Comparison of ENCODE assay signal across 16 mouse cellular contexts in genomic region chr19:26892861-26893260, GRCm38 (mm10). TPM values are rescaled to one million over a fixed set of nuclear protein-coding genes. Genes with fewer than 3 reads are reported as not detected.
DNase-seq lines count a peak whose midpoint lies in the region; ATAC-seq and TF ChIP-seq lines count a peak whose summit lies in the region.
"Had no signal": no experiment of that assay in that cellular context is flagged by ENCODE, and none has a peak within 500 bp of the region (broad histone marks: within the 10 kb centered on the region; RNA-seq: fewer than 3 reads in every experiment).

No protein-coding gene starts in this region.

- intact Hi-C loops in left cerebral cortex, adult 2 months (cut with DNase I), result loop anchor here (5.0 kb wide), 2 partner anchors 229 to 524 kb away; no protein-coding TSS in a partner anchor
- intact Hi-C loops in left cerebral cortex, postnatal 10 days (cut with DNase I), result loop anchor here (10.0 kb wide), 1 partner anchor 532 kb away; the partner anchor contains the start of gene Pum3

- WGBS in forebrain, postnatal 0 days, result 80% methylated on average over 5 of the region's 5 CpGs
- WGBS in forebrain, embryonic 10.5 days, result 78% methylated on average over 5 of the region's 5 CpGs
- WGBS in forebrain, embryonic 12.5 days, result 77% methylated on average over 5 of the region's 5 CpGs

- no peak overlapping the region for H3K9ac ChIP-seq in forebrain, postnatal 0 days
- H3K9ac ChIP-seq in forebrain, embryonic 12.5 days, result no peak overlapping the region
- H3K9ac ChIP-seq: intestine, embryonic 15.5 days; limb, embryonic 15.5 days had no signal

- no peak for DNase-seq in forebrain, postnatal 0 days
- DNase-seq in forebrain, embryonic 10.5 days (ENCODE audit: extremely low spot score, low spot score), result no peak
- DNase-seq in left cerebral cortex, adult 2 months (ENCODE audit: extremely low spot score in 1 of 2, low spot score in 2 of 2), result peak in 1 of 2 experiments; percentile 23
- DNase-seq in left cerebral cortex, postnatal 10 days (ENCODE audit: extremely low spot score in 1 of 2, low spot score in 2 of 2), result no peak
- DNase-seq in Muller cell, postnatal 12 days (ENCODE audit: inconsistent ontology term), result peak; percentile 67
- DNase-seq in gonadal fat pad, adult 2 months (ENCODE audit: low read depth), result peak; percentile 99
- no peak for DNase-seq in layer of hippocampus, postnatal 10 days (ENCODE audit: low spot score in 2 of 2)
- DNase-seq: gastrocnemius, postnatal 36 days; thymus, adult 2 months had no signal

- H3K9me3 ChIP-seq in forebrain, postnatal 0 days (ENCODE audit: low read length), result no peaks in the 10 kb centered on the region
- H3K9me3 ChIP-seq in forebrain, embryonic 10.5 days, result no peaks in the 10 kb centered on the region
- no peaks in the 10 kb centered on the region for H3K9me3 ChIP-seq in forebrain, embryonic 12.5 days
- H3K9me3 ChIP-seq: intestine, embryonic 15.5 days; limb, embryonic 15.5 days had no signal

- H3K27ac ChIP-seq in forebrain, postnatal 0 days (ENCODE audit: low read depth, low read length), result no peak overlapping the region
- no peak overlapping the region for H3K27ac ChIP-seq in forebrain, embryonic 10.5 days
- H3K27ac ChIP-seq in left cerebral cortex, adult 2 months, result no peak overlapping the region
- H3K27ac ChIP-seq in forebrain, embryonic 12.5 days, result no peak overlapping the region
- H3K27ac ChIP-seq: intestine, embryonic 15.5 days; limb, embryonic 15.5 days; macrophage had no signal

- no peak overlapping the region for H3K4me2 ChIP-seq in forebrain, postnatal 0 days (ENCODE audit: low read depth)
- H3K4me2 ChIP-seq in forebrain, embryonic 12.5 days, result no peak overlapping the region
- H3K4me2 ChIP-seq: intestine, embryonic 15.5 days; limb, embryonic 15.5 days had no signal

- H3K4me3 ChIP-seq in forebrain, postnatal 0 days (ENCODE audit: low read depth, low read length), result no peak overlapping the region
- no peak overlapping the region for H3K4me3 ChIP-seq in forebrain, embryonic 10.5 days
- no peak overlapping the region for H3K4me3 ChIP-seq in left cerebral cortex, adult 2 months
- H3K4me3 ChIP-seq in forebrain, embryonic 12.5 days (replicated peaks), result no peak overlapping the region
- H3K4me3 ChIP-seq: intestine, embryonic 15.5 days; limb, embryonic 15.5 days had no signal

- H3K4me1 ChIP-seq in forebrain, postnatal 0 days (ENCODE audit: insufficient read depth), result no peaks in the 10 kb centered on the region
- no peaks in the 10 kb centered on the region for H3K4me1 ChIP-seq in forebrain, embryonic 10.5 days
- no peaks in the 10 kb centered on the region for H3K4me1 ChIP-seq in forebrain, embryonic 12.5 days
- H3K4me1 ChIP-seq: intestine, embryonic 15.5 days had no signal

- H3K27me3 ChIP-seq in forebrain, postnatal 0 days (ENCODE audit: insufficient read depth, low read length), result no peaks in the 10 kb centered on the region
- no peaks in the 10 kb centered on the region for H3K27me3 ChIP-seq in forebrain, embryonic 10.5 days (ENCODE audit: poor library complexity, severe bottlenecking)
- H3K27me3 ChIP-seq in forebrain, embryonic 12.5 days, result no peaks in the 10 kb centered on the region
- H3K27me3 ChIP-seq: intestine, embryonic 15.5 days; limb, embryonic 15.5 days had no signal

- no peak for ATAC-seq in forebrain, postnatal 0 days
- ATAC-seq in forebrain, embryonic 12.5 days (ENCODE audit: low FRiP score), result no peak
- ATAC-seq: intestine, embryonic 15.5 days had no signal

- H3K36me3 ChIP-seq in forebrain, postnatal 0 days (ENCODE audit: insufficient read depth), result no peaks in the 10 kb centered on the region
- no peaks in the 10 kb centered on the region for H3K36me3 ChIP-seq in forebrain, embryonic 10.5 days (replicated peaks)
- no peaks in the 10 kb centered on the region for H3K36me3 ChIP-seq in forebrain, embryonic 12.5 days (replicated peaks)
- H3K36me3 ChIP-seq: intestine, embryonic 15.5 days; limb, embryonic 15.5 days had no signal

- TF ChIP-seq CTCF in forebrain, postnatal 0 days (IDR thresholded peaks at IDR 0.05; ENCODE audit: low read depth), result peak; percentile 21; the same call in 1 of the 2 replicates
- TF ChIP-seq CTCF in left cerebral cortex, adult 2 months (IDR thresholded peaks at IDR 0.05), result peak; percentile 39

RNA-seq across cellular contexts. Expression of gene Gm815, which starts 7.2 kb away (rescaled TPM):
- total RNA-seq in forebrain, postnatal 0 days (2014; rRNA removed), result not detected in 2 replicates
- not detected in 2 replicates for polyA plus RNA-seq in forebrain, postnatal 0 days (2015; fragmentation: Nextera tagmentation; extraction: Ambion mirVana)
- not detected in 2 replicates for polyA plus RNA-seq in forebrain, embryonic 10.5 days (2016; fragmentation: Nextera tagmentation; extraction: Ambion mirVana)
- not detected for total RNA-seq in left cerebral cortex, adult 2 months (2021)
- total RNA-seq in left cerebral cortex, postnatal 10 days (2021), result not detected
- polyA plus RNA-seq in gonadal fat pad, adult 2 months (2012; rRNA removed), result not detected in 2 replicates
- total RNA-seq in layer of hippocampus, postnatal 10 days (2021), result not detected
- polyA plus RNA-seq in forebrain, embryonic 12.5 days (2016; fragmentation: Nextera tagmentation; extraction: Ambion mirVana), result not detected in 2 replicates
- total RNA-seq: adrenal gland, postnatal 4 days; gastrocnemius, postnatal 36 days; layer of hippocampus, adult 8-10 months had no signal
- polyA plus RNA-seq: intestine, embryonic 15.5 days; limb, embryonic 15.5 days; macrophage; spleen, adult 2 months; thymus, adult 2 months had no signal

Comparison
In these comparisons a context has a peak if more than half of its experiments do, and no peak if none do; other contexts are left out.
1. DNase-seq: peak in Muller cell, postnatal 12 days (single experiment) and gonadal fat pad, adult 2 months (single experiment); none in forebrain, postnatal 0 days (single experiment), forebrain, embryonic 10.5 days (single experiment), left cerebral cortex, postnatal 10 days (0 of 2) and layer of hippocampus, postnatal 10 days (0 of 2).